Mouse (Mus musculus) frontal cortex, adult (tissue): ENCODE data around the gene Gm9803.

Experiments
- ATAC-seq: cut with Nextera tagmentation; 2 replicates; pipeline ENCODE4 v1.9.2; 2017; ENCODE audit warnings: mild to moderate bottlenecking, moderate library complexity, mixed read lengths; ENCODE audit not compliant: low TSS enrichment

Gene Gm9803

GRCm38 (mm10) chr10:43512976-43513375 lies 10.9 kb upstream of the Gm9803 start:
- ATAC-seq = no peak

- ATAC-seq = peak; percentile 41
These were observed 6.8 kb upstream of the Gm9803 start for GRCm38 (mm10) chr10:43516992-43517660.

GRCm38 (mm10) chr10:43517836-43518235 lies 6.0 kb upstream of the Gm9803 start:
- ATAC-seq = no peak

GRCm38 (mm10) chr10:43518368-43518767 lies 5.5 kb upstream of the Gm9803 start:
- no peak for ATAC-seq

GRCm38 (mm10) chr10:43519977-43520376 lies 3.9 kb upstream of the Gm9803 start:
- ATAC-seq = no peak

- ATAC-seq = peak; percentile 63
These were observed 3.7 kb downstream of the Gm9803 start for GRCm38 (mm10) chr10:43527283-43528269.

GRCm38 (mm10) chr10:43534382-43534781 lies 10.5 kb downstream of the Gm9803 start:
- no peak for ATAC-seq

- ATAC-seq = no peak
These were observed 13.8 kb downstream of the Gm9803 start for GRCm38 (mm10) chr10:43537652-43538051.

GRCm38 (mm10) chr10:43538831-43539230 lies 14.9 kb downstream of the Gm9803 start:
- ATAC-seq = no peak

GRCm38 (mm10) chr10:43539746-43540310 lies 15.9 kb downstream of the Gm9803 start:
- no peak for ATAC-seq

GRCm38 (mm10) chr10:43540442-43541152 lies 16.7 kb downstream of the Gm9803 start, which contains the start of gene 1700021F05Rik:
Gene 1700021F05Rik, minus strand, starts transcription at chr10:43540994.
- peak; percentile 94 for ATAC-seq

GRCm38 (mm10) chr10:43541153-43541544 lies 17.3 kb downstream of the Gm9803 start:
- ATAC-seq = no peak

- ATAC-seq = no peak
These were observed 25.5 kb downstream of the Gm9803 start for GRCm38 (mm10) chr10:43549411-43549810.

GRCm38 (mm10) chr10:43550923-43551322 lies 27.0 kb downstream of the Gm9803 start:
- no peak for ATAC-seq

GRCm38 (mm10) chr10:43551388-43551787 lies 27.5 kb downstream of the Gm9803 start:
- no peak for ATAC-seq

- no peak for ATAC-seq
These were observed 33.8 kb downstream of the Gm9803 start for GRCm38 (mm10) chr10:43557630-43558165.

GRCm38 (mm10) chr10:43559313-43559712 lies 35.4 kb downstream of the Gm9803 start:
- ATAC-seq = peak; percentile 34; the same call in 1 of the 2 replicates

- no peak for ATAC-seq
These were observed 36.9 kb downstream of the Gm9803 start for GRCm38 (mm10) chr10:43560765-43561164.

GRCm38 (mm10) chr10:43561311-43561710 lies 37.4 kb downstream of the Gm9803 start:
- ATAC-seq = no peak
